Mouse (Mus musculus) liver, adult 2 months (tissue): Measurements from ENCODE around the gene Ints13.

Experiments used
- CTCF ChIP-seq: fragments of 200-500 bp; IDR thresholded peaks from 2 replicates; pipeline ENCODE4 v1.5.1; 2011; ENCODE audit warnings: low read depth, low read length, control low read depth
- POLR2A ChIP-seq: fragments of 200-500 bp; IDR thresholded peaks from 2 replicates; pipeline ENCODE4 v1.6.1; 2011; ENCODE audit warnings: low read length, control low read depth; ENCODE audit not compliant: insufficient read depth; ENCODE audit errors: extremely low read depth

DNA sequence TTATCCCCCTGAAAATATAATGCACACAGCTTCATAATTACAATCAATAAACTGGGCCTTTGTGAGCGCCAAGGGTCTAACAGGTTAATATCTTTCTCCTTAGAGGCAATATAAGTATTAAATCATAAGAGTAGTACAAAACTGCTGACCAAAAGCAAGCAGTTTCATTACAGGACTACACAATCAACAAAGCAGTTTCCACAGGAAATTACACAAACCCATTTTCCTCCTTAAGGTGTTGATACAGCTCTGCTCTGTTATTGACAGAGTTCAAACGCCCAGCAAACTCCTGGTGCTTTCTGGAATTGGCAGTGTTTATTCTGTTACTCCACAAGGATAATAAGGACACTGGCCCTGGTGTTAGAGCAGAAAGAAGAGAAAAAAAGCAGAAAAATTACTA, 27.2 kb downstream of the Ints13 start:
- TF ChIP-seq POLR2A (no peak), CTCF (no peak)
